Mouse (Mus musculus): Measurements from ENCODE around the gene Pdzd2. TPM values are rescaled to one million over a fixed set of nuclear protein-coding genes. Genes with fewer than 3 reads are reported as not detected.
A peak's percentile ranks its signal among the peaks of the same experiment; 100 is the strongest.

Gene Pdzd2
- polyA plus RNA-seq, 1 experiment from 2014 or later: 114 TPM

DNA sequence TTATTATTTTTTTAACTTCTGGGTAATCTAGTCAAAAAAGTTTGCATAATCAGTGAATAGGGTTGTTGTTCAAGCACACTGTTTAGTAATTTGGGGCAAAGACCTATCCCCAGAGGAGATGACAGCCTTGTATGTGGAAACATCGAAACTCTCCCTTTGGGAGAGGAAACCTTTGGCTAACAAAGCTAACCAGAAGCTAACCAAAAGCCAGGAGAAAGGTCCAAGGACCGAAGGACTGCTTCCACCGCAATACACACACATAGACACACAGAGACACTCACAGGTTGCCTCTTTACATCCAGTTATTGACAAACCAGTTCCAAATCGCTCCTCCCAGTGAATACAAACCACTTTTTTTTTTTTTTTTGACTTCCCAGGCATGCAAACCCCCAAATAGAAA is 191.0 kb downstream of the Pdzd2 start:
- no peak for TF ChIP-seq CTCF (IDR thresholded peaks at IDR 0.05)
- TF ChIP-seq EP300 (IDR thresholded peaks at IDR 0.05): no peak

DNA sequence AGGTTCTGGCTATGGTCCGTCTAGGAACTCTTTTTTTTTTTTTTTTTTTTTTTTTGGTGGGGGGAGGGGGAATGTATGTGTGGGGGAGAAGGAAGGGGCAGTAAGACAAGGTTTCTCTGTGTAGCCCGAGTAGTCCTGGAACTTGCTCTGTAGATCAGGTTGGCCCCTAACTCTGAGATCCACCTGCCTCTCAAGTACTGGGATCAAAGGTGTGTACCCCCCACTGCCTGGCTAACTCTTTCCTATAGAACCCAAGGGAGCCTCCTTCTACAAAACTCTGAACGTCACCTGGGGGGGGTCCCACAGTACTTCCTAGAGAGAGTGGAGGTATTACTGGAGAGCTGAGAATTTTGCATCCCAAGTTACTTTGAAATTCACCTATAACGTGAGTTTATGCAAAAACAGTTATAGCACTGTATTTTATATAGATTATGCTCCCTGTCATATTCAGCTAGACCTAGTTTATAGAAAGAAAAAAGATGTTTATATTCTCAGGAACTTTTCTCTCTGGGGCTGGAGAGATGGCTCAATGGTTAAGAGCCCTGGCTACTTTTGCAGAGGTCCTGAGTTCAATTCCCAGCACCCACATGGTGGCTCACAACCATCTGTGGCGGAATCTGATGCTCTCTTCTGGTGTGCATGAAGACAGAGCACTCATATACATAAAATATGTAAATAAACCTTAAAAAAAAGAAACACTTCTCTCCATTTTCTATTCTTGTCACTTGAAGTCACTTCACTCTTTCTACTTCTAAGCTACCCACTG is 191.9 kb downstream of the Pdzd2 start:
- no peak for ATAC-seq
- WGBS: 78% methylated on average over 5 of the region's 5 CpGs
- Histone ChIP-seq H3K4me3 (ENCODE audit: low read depth, low read length) (no peak overlapping the region), H3K27me3 (replicated peaks; ENCODE audit: insufficient read depth, low read length) (no peaks in the 10 kb centered on the region), H3K4me2 (replicated peaks; ENCODE audit: low read depth, low read length) (0 out of 2 replicates have a peak overlapping the region, but pooled peaks have one; percentile 2), H3K9me3 (ENCODE audit: low read length) (no peaks in the 10 kb centered on the region), H3K36me3 (ENCODE audit: insufficient read depth, low read length) (no peaks in the 10 kb centered on the region), H3K4me1 (ENCODE audit: insufficient read depth, low read depth, low read length) (peaks cover 13% of the 10 kb centered on the region; the same call in 1 of the 2 replicates), H3K27ac (ENCODE audit: low read length) (no peak overlapping the region), H3K9ac (replicated peaks; ENCODE audit: low read depth) (no peak overlapping the region)
- DNase-seq (ENCODE audit: low spot score): no peak
- TF ChIP-seq CTCF (IDR thresholded peaks at IDR 0.05) (no peak), EP300 (IDR thresholded peaks at IDR 0.05) (no peak)

More for the DNA sequence above, 191.0 kb downstream of the Pdzd2 start:
- ATAC-seq: no peak
- Histone ChIP-seq H3K27ac (ENCODE audit: low read length) (peak overlapping the region; percentile 74; the same call in 1 of the 2 replicates), H3K27me3 (replicated peaks; ENCODE audit: insufficient read depth, low read length) (no peaks in the 10 kb centered on the region), H3K9ac (replicated peaks; ENCODE audit: low read depth) (0 out of 2 replicates have a peak overlapping the region, but pooled peaks have one; percentile 53), H3K36me3 (ENCODE audit: insufficient read depth, low read length) (no peaks in the 10 kb centered on the region), H3K4me3 (ENCODE audit: low read depth, low read length) (peak overlapping the region; percentile 52), H3K9me3 (ENCODE audit: low read length) (no peaks in the 10 kb centered on the region), H3K4me2 (replicated peaks; ENCODE audit: low read depth, low read length) (peak overlapping the region; percentile 84), H3K4me1 (ENCODE audit: insufficient read depth, low read depth, low read length) (peaks cover 13% of the 10 kb centered on the region; the same call in 1 of the 2 replicates)
- 27% methylated on average over 4 of the region's 4 CpGs for WGBS
- DNase-seq (ENCODE audit: low spot score): no peak

DNA sequence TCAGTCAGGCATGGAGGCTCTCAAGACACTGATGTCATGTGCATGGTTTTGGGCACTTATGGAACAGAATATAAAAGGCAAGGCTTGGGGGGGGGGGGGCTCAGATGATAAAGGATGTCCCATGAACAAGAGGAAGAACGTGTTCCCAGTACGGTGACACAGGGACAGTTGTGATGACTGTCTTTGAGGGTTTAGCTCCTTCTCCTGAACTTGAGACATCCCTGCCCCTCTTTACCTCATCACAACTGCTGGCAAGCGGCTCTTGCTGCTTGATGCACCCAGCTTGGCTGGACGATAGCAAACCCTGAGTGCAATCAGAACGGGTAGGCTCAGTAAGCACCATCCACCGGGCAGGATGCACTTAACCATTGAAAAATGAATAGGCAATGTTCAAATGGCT is 192.9 kb downstream of the Pdzd2 start:
- no peak overlapping the region for H3K27ac ChIP-seq (ENCODE audit: low read length)
- H3K27me3 ChIP-seq (replicated peaks; ENCODE audit: insufficient read depth, low read length): no peaks in the 10 kb centered on the region
- no peak overlapping the region for H3K9ac ChIP-seq (replicated peaks; ENCODE audit: low read depth)
- H3K9me3 ChIP-seq (ENCODE audit: low read length): no peaks in the 10 kb centered on the region
- no peak for TF ChIP-seq CTCF (IDR thresholded peaks at IDR 0.05)
- no peak for TF ChIP-seq EP300 (IDR thresholded peaks at IDR 0.05)
- H3K4me3 ChIP-seq (ENCODE audit: low read depth, low read length): 0 out of 2 replicates have a peak overlapping the region, but pooled peaks have one; percentile 6
- ATAC-seq (no peak), DNase-seq (ENCODE audit: low spot score) (no peak)
- 68% methylated on average over 6 of the region's 6 CpGs for WGBS
- H3K4me1 ChIP-seq (ENCODE audit: insufficient read depth, low read depth, low read length): peaks cover 13% of the 10 kb centered on the region; the same call in 1 of the 2 replicates
- no peaks in the 10 kb centered on the region for H3K36me3 ChIP-seq (ENCODE audit: insufficient read depth, low read length)
- H3K4me2 ChIP-seq (replicated peaks; ENCODE audit: low read depth, low read length): 0 out of 2 replicates have a peak overlapping the region, but pooled peaks have one; percentile 2

- Histone ChIP-seq H3K27ac (ENCODE audit: low read length) (no peak overlapping the region), H3K9ac (replicated peaks; ENCODE audit: low read depth) (no peak overlapping the region), H3K4me1 (ENCODE audit: insufficient read depth, low read depth, low read length) (peaks cover 13% of the 10 kb centered on the region; the same call in 1 of the 2 replicates), H3K36me3 (ENCODE audit: insufficient read depth, low read length) (no peaks in the 10 kb centered on the region), H3K4me3 (ENCODE audit: low read depth, low read length) (no peak overlapping the region), H3K4me2 (replicated peaks; ENCODE audit: low read depth, low read length) (no peak overlapping the region), H3K9me3 (ENCODE audit: low read length) (no peaks in the 10 kb centered on the region), H3K27me3 (replicated peaks; ENCODE audit: insufficient read depth, low read length) (no peaks in the 10 kb centered on the region)
- DNase-seq (ENCODE audit: low spot score) (no peak), ATAC-seq (no peak)
- 49% methylated on average over 6 of the region's 6 CpGs for WGBS
- TF ChIP-seq CTCF (IDR thresholded peaks at IDR 0.05) (no peak), EP300 (IDR thresholded peaks at IDR 0.05) (no peak)
Measured at GRCm38 (mm10) chr15:12545671-12546070, 194.1 kb downstream of the Pdzd2 start.

DNA sequence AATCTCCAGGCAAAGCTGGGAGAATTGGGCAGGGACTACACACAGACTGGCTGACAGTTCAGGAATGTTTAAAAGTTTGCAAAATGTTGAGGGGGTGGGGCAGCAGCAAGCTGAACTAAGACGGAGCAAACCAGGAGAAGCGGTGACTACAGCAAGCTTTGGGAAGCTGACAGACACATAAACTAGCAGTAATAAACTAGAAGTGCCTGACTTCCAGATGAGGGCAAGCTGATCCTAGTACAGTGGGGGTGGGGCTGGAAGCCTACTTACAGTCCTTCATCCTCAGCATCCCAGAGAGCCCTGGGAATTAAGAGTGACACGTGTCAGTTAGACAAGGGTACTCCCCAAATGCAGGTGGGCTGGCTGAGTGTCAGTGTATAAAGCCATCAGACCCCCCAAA is 194.5 kb downstream of the Pdzd2 start:
- Histone ChIP-seq H3K4me2 (replicated peaks; ENCODE audit: low read depth, low read length) (no peak overlapping the region), H3K27me3 (replicated peaks; ENCODE audit: insufficient read depth, low read length) (no peaks in the 10 kb centered on the region), H3K27ac (ENCODE audit: low read length) (no peak overlapping the region), H3K9me3 (ENCODE audit: low read length) (no peaks in the 10 kb centered on the region), H3K36me3 (ENCODE audit: insufficient read depth, low read length) (no peaks in the 10 kb centered on the region), H3K4me1 (ENCODE audit: insufficient read depth, low read depth, low read length) (peaks cover 9% of the 10 kb centered on the region; the same call in 1 of the 2 replicates), H3K9ac (replicated peaks; ENCODE audit: low read depth) (no peak overlapping the region), H3K4me3 (ENCODE audit: low read depth, low read length) (no peak overlapping the region)
- DNase-seq (ENCODE audit: low spot score) (no peak), ATAC-seq (no peak)
- 30% methylated on average over 3 of the region's 3 CpGs for WGBS
- TF ChIP-seq EP300 (IDR thresholded peaks at IDR 0.05) (no peak), CTCF (IDR thresholded peaks at IDR 0.05) (no peak)

DNA sequence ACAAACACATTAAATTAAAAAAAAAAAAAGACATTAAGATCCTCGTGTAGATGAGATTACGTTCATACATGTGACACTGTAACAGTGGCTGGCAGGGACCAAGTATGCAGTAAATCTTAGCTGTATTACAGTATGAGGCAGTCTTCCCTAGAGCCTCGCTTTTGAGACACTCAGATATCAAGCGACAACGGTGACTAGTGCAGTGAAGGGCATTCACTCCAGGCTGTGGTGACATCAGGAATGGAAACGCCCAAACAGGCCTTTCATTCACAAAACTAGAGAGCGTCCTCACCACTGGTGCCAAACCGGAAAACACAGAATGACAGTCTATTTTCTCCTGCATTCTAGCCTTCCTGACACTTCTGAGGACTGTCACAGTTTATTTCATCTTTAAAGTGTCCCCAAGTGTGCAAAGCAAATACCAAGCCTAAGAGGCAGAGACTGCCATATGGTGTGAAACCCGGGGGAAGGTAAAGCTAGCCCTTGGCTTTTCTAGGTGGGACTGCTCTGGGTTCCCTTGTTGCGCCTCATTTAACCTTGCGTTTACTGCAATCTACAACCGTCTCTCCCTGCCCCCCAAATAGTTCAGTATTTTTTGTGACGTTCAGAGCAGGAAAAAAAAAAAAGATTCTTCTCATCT is 195.9 kb downstream of the Pdzd2 start:
- no peak for DNase-seq (ENCODE audit: low spot score)
- WGBS: 70% methylated on average over 13 of the region's 13 CpGs
- Histone ChIP-seq H3K4me2 (replicated peaks; ENCODE audit: low read depth, low read length) (no peak overlapping the region), H3K27me3 (replicated peaks; ENCODE audit: insufficient read depth, low read length) (no peaks in the 10 kb centered on the region), H3K27ac (ENCODE audit: low read length) (no peak overlapping the region), H3K4me1 (ENCODE audit: insufficient read depth, low read depth, low read length) (0 out of 2 replicates have a peak, but pooled peaks cover 3% of the 10 kb centered on the region), H3K36me3 (ENCODE audit: insufficient read depth, low read length) (no peaks in the 10 kb centered on the region), H3K4me3 (ENCODE audit: low read depth, low read length) (no peak overlapping the region), H3K9ac (replicated peaks; ENCODE audit: low read depth) (no peak overlapping the region), H3K9me3 (ENCODE audit: low read length) (no peaks in the 10 kb centered on the region)
- TF ChIP-seq CTCF (IDR thresholded peaks at IDR 0.05): no peak
- no peak for TF ChIP-seq EP300 (IDR thresholded peaks at IDR 0.05)
- peak; percentile 28; the same call in 1 of the 2 replicates for ATAC-seq
